Mouse (Mus musculus) kidney, adult 2 months (tissue): ENCODE measurements around the gene Degs1. TPM values are rescaled to one million over a fixed set of nuclear protein-coding genes. Genes with fewer than 3 reads are reported as not detected.

Experiments
- DNase-seq: peaks from one replicate; pipeline ENCODE4 v3.0.0; 2021
- H3K27ac ChIP-seq: fragments of 200-500 bp; 2 replicates; pipeline ENCODE4 v1.5.1; 2012; ENCODE audit warnings: low read depth, low read length, control low read depth, inconsistent platforms; ENCODE audit not compliant: insufficient read depth
- H3K27me3 ChIP-seq: fragments of 200-500 bp; replicated peaks from 2 replicates; pipeline ENCODE4 v1.6.1; 2012; ENCODE audit warnings: mild to moderate bottlenecking, moderate library complexity, low read length, inconsistent platforms; ENCODE audit not compliant: control insufficient read depth, insufficient read depth
- H3K36me3 ChIP-seq: fragments of 200-500 bp; 2 replicates; pipeline ENCODE4 v1.6.1; 2012; ENCODE audit warnings: mild to moderate bottlenecking, moderate library complexity, low read length, inconsistent platforms; ENCODE audit not compliant: control insufficient read depth, insufficient read depth
- H3K4me1 ChIP-seq: fragments of 200-500 bp; 2 replicates; pipeline ENCODE4 v1.6.1; 2011; ENCODE audit warnings: low read length; ENCODE audit not compliant: control insufficient read depth, insufficient read depth
- H3K4me3 ChIP-seq: fragments of 200-500 bp; 2 replicates; pipeline ENCODE4 v1.5.1; 2011; ENCODE audit warnings: mild to moderate bottlenecking, low read depth, low read length, control low read depth; ENCODE audit not compliant: insufficient read depth
- CTCF ChIP-seq: fragments of 200-500 bp; conservative IDR thresholded peaks from 2 replicates; pipeline ENCODE4 v1.5.1; 2011; ENCODE audit warnings: low read depth, mild to moderate bottlenecking, control low read depth, low read length, moderate library complexity, mixed read lengths; ENCODE audit not compliant: insufficient read depth, insufficient read length
- POLR2A ChIP-seq: fragments of 200-500 bp; IDR thresholded peaks from one replicate; pipeline ENCODE4 v1.6.1; 2011; ENCODE audit warnings: low read depth, low read length, control low read depth
- WGBS: fragments of 180-500 bp; shearing (Covaris S2); methylation state at CpG from one replicate; pipeline ENCODE4 v1.1.7; 2018; 5-methylcytosine and 5-hydroxymethylcytosine counted together
- polyA plus RNA-seq: library from polyadenylated mRNA; depleted of rRNA; stranded (reverse); fragments of >200 nt; gene quantifications from 2 replicates; pipeline ENCODE4 v1.2.3, GENCODE M21; 2012

The Degs1 gene
- polyA plus RNA-seq, 1 experiment, result 158 TPM

DNA sequence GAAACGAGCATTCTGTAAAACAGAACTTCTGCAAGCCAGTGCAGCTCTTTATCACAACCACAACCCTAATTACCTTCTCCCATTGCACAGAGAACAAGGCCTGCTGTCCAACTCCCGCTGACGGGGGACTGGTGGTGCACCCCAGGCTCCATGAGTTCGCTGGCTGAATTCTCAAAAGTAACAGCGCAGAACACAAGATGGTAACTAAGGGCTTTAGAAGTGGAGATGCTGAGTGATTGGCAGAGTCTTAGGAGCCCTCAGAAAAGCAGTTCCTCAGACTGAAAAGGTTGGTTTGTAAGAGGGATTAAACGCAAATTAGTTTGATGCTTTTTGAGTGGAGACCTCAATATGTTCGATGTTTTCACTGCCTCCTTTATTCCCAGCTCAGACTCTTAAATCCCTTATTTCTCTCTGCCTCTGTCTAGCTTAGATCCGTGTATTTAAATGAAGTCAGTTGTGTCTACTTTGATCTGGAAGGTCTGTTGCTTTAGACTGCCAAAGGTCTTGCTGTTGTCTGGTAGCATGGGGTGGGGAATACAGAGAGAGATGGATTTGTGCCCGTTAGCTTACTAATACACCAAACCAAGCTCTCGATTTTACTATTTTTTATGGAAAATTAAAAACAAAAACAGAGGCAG, 30.0 kb downstream of the Degs1 start:
- DNase-seq, result no peak
- H3K36me3 ChIP-seq, result no peaks in the 10 kb centered on the region
- no peak overlapping the region for H3K4me3 ChIP-seq
- no peak for TF ChIP-seq CTCF
- no peak for TF ChIP-seq POLR2A
- no peaks in the 10 kb centered on the region for H3K27me3 ChIP-seq
- peaks cover 13% of the 10 kb centered on the region for H3K4me1 ChIP-seq
- no peak overlapping the region for H3K27ac ChIP-seq
- 90% methylated on average over 10 of the region's 10 CpGs for WGBS

DNA sequence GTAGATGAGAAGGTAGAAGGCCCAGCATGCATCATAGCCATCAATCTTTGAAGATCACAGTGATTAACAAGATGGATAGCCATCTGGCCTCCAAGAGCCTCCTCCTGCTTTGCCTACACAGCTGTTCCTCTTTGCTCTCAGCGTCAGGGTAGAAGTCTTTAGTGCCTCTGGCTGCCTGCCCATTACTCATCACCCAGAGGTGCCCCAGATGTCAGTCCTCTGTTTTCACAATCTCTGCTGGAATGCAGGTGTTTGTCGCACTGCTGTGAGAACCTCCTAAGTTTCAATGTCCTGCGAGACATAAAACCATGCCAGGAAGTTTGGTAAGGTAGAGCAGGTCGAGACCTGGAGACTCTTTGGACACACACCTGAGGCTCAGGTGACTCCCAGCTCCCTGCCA, 31.9 kb downstream of the Degs1 start:
- DNase-seq, result peak; percentile 33
- Histone ChIP-seq H3K27ac (no peak overlapping the region), H3K4me1 (peaks cover 9% of the 10 kb centered on the region), H3K36me3 (no peaks in the 10 kb centered on the region), H3K4me3 (no peak overlapping the region), H3K27me3 (no peaks in the 10 kb centered on the region)
- WGBS, result 42% methylated on average over 4 of the region's 4 CpGs
- no peak for TF ChIP-seq CTCF
- no peak for TF ChIP-seq POLR2A

DNA sequence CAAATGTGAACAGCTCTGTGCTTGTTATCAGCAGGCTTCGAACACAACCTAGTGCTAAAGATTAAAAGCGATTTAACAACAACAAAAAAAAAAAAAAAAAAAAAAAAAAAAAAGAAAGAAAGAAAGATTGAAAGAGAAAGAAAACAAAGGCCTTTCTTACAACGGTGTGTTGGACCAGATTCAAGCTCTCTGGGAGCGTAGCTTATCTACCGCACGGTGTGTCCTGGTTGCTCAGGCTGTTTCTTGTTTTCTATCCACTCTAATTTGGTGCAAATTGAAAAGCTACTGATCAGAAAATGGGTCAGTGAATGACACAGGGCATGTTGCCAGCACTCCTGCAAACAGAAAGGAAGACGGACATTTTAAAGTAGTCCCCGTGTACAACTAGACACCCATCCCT, 33.3 kb downstream of the Degs1 start:
- Histone ChIP-seq H3K27me3 (no peaks in the 10 kb centered on the region), H3K27ac (no peak overlapping the region), H3K4me1 (peaks cover 9% of the 10 kb centered on the region), H3K4me3 (no peak overlapping the region), H3K36me3 (no peaks in the 10 kb centered on the region)
- no peak for DNase-seq
- 55% methylated on average over 8 of the region's 8 CpGs for WGBS
- TF ChIP-seq CTCF (no peak), POLR2A (no peak)

DNA sequence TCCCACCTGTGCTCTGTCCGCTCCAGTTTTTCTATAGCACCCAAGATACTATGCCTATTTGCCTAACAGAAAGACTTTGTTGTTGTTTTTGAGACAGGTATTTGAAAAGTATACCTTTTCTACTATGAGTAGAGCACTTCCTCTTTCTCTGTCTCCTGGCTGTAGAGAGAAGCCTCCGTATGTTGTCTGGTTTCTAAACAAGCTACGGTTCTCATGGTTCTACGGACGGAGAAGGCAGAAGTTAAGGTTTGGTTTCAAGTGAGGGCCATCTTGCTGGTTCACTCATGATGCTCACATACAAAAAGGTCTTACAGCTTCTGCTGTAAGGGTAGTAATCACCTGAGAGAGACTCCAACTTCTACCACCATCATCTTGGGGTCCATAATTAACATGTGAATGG, 37.6 kb downstream of the Degs1 start:
- Histone ChIP-seq H3K27ac (no peak overlapping the region), H3K4me1 (peaks cover 9% of the 10 kb centered on the region), H3K36me3 (no peaks in the 10 kb centered on the region), H3K4me3 (no peak overlapping the region), H3K27me3 (no peaks in the 10 kb centered on the region)
- WGBS, result 95% methylated on average over 5 of the region's 5 CpGs
- no peak for DNase-seq
- TF ChIP-seq POLR2A (no peak), CTCF (no peak)

DNA sequence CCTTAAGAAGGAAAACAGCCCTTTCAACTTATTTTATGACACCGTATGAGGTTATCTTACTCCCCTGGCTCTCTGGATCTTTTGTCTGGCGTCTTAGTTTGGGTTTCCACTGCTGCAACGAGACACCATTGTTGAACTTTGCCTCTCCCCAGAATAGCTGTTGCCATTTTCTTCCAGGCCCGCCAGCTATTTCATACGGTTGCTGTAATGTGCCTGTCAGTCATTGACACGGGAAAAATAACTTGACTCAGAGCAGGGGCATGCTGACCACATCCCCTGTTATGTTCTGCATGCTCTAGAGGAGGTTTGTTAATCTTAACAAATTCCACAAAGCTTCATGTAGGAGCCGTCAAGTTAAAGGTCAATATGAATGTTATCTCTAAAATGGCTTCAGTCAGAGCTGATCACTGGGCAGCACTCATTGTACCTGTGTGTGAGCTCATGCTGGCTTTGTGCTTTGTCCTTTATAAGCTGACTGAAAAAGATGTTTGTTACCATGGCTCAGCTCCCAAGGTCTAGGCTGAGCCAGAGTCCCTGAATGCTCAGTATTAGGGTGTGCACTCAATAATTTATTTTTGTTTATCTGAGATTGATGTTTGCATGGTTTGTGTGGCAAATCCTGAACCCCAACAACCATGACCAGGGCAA, 44.4 kb downstream of the Degs1 start:
- no peak for TF ChIP-seq CTCF
- no peak for TF ChIP-seq POLR2A
- Histone ChIP-seq H3K4me3 (no peak overlapping the region), H3K36me3 (no peaks in the 10 kb centered on the region), H3K4me1 (no peaks in the 10 kb centered on the region), H3K27ac (no peak overlapping the region), H3K27me3 (no peaks in the 10 kb centered on the region)
- WGBS, result 53% methylated on average over 7 of the region's 7 CpGs
- DNase-seq, result no peak

DNA sequence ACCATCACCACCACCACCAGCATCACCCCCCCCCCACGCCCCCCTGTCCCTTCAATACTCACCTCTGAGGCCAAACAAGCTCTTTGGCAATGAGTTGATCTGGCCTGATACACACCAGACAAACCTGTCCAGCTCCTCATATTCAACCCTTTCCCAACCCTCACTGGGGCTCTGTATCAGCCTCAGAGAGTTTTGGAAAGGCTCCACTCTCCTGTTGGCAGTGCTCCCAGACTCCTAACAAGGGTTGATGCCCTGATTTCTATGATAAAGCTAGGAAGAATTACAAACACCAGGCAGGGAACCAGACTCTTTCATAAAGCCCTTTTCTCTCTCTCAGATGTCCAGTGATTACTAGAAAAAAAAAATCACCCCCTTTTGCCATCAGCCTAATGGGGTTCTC, 45.2 kb downstream of the Degs1 start:
- Histone ChIP-seq H3K4me1 (no peaks in the 10 kb centered on the region), H3K4me3 (no peak overlapping the region), H3K27me3 (no peaks in the 10 kb centered on the region), H3K36me3 (no peaks in the 10 kb centered on the region), H3K27ac (no peak overlapping the region)
- DNase-seq, result no peak
- TF ChIP-seq POLR2A (no peak), CTCF (no peak)
- 63% methylated on average over 1 of the region's 1 CpGs for WGBS

DNA sequence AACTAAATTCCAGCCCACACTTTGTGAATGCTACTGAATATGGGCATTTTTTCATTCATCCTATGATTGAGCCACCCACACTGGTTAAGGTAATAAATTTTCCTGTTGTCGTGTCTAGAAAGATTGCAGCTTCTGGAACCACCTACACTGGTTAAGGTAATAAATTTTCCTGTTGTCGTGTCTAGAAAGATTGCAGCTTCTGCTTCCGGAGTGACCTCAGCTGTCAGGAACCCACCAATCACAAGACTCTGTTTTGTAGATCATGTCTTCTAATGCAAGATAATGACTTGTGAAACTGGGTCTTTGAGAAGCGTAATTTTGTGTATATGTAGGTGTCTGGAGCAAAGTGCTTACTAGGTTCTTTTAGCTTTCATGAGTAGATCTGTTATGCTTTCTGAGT, 47.4 kb downstream of the Degs1 start:
- 59% methylated on average over 4 of the region's 4 CpGs for WGBS
- Histone ChIP-seq H3K4me3 (no peak overlapping the region), H3K36me3 (no peaks in the 10 kb centered on the region), H3K27me3 (no peaks in the 10 kb centered on the region), H3K27ac (no peak overlapping the region), H3K4me1 (no peaks in the 10 kb centered on the region)
- no peak for DNase-seq
- no peak for TF ChIP-seq POLR2A
- TF ChIP-seq CTCF, result no peak
